Mouse (Mus musculus) G1E (cell line): ENCODE measurements around the gene Nectin2. TPM values are rescaled to one million over a fixed set of nuclear protein-coding genes. Genes with fewer than 3 reads are reported as not detected.

ENCODE experiments used
- ATAC-seq: 2 replicates; pipeline ENCODE4 v1.8.0; 2016; ENCODE audit warnings: mild to moderate bottlenecking; ENCODE audit not compliant: insufficient number of reproducible peaks, poor library complexity, low FRiP score, severe bottlenecking; ENCODE audit errors: extremely low read depth
- DNase-seq: peaks from one replicate; pipeline ENCODE4 v3.0.0; 2012; ENCODE audit warnings: low spot score
- H3K27me3 ChIP-seq: 2 replicates; pipeline ENCODE4 v1.6.1; 2012; ENCODE audit warnings: mild to moderate bottlenecking, low read length, inconsistent platforms; ENCODE audit not compliant: insufficient read depth
- H3K36me3 ChIP-seq: replicated peaks from 2 replicates; pipeline ENCODE3; 2012; ENCODE audit warnings: mild to moderate bottlenecking, inconsistent platforms
- H3K4me1 ChIP-seq: 2 replicates; pipeline ENCODE4 v1.6.1; 2012; ENCODE audit warnings: low read depth, low read length, inconsistent platforms, mixed read lengths; ENCODE audit not compliant: insufficient read depth
- H3K4me3 ChIP-seq: 2 replicates; pipeline ENCODE4 v1.5.1; 2012; ENCODE audit warnings: low read depth, mild to moderate bottlenecking, inconsistent platforms, low read length, moderate library complexity, mixed read lengths
- H3K9me3 ChIP-seq: replicated peaks from 2 replicates; pipeline ENCODE4 v1.6.1; 2012; ENCODE audit warnings: inconsistent platforms
- CTCF ChIP-seq: IDR thresholded peaks from 2 replicates; pipeline ENCODE4 v1.5.1; 2012; ENCODE audit warnings: low read depth, low read length, inconsistent platforms, mixed read lengths
- GATA1 ChIP-seq: IDR thresholded peaks from 2 replicates; pipeline ENCODE4 v1.6.1; 2012; ENCODE audit warnings: borderline replicate concordance, low read length, inconsistent platforms, mixed read lengths
- GATA2 ChIP-seq: IDR thresholded peaks from 2 replicates; pipeline ENCODE4 v1.6.1; 2012; ENCODE audit warnings: low read depth, low read length, inconsistent platforms, borderline replicate concordance
- POLR2AphosphoS5 ChIP-seq: IDR thresholded peaks from 2 replicates; pipeline ENCODE4 v1.6.1; 2012; ENCODE audit warnings: low read depth, low read length, inconsistent platforms; ENCODE audit not compliant: insufficient replicate concordance
- TAL1 ChIP-seq: conservative IDR thresholded peaks from 2 replicates; pipeline ENCODE4 v1.6.1; 2012; ENCODE audit warnings: low read depth, low read length, inconsistent platforms, mixed read lengths
- polyA plus RNA-seq: library from polyadenylated mRNA; stranded (reverse); fragments of >175 nt; gene quantifications from 2 replicates; pipeline ENCODE4 v1.2.3, GENCODE M21; 2012
- total RNA-seq, 2 experiments: library from RNA; stranded (forward) in 1 of 2; stranded (reverse) in 1 of 2; fragments of 200-1000 nt in 1 of 2; fragments of >200 nt in 1 of 2; fragmentation: Nextera tagmentation in 1 of 2; gene quantifications; 2 replicates each; pipeline ENCODE4 v1.2.3; 2014 to 2017

The Nectin2 gene
- total and polyA plus RNA-seq, 3 experiments: 9.7 to 34.9 (median 17.2) TPM

GRCm38 (mm10) chr7:19740269-19740668 is 10.0 kb downstream of the Nectin2 start:
- Histone ChIP-seq H3K27me3 (no peaks in the 10 kb centered on the region), H3K4me1 (peaks cover 79% of the 10 kb centered on the region), H3K9me3 (no peaks in the 10 kb centered on the region), H3K4me3 (no peak overlapping the region), H3K36me3 (peaks cover 76% of the 10 kb centered on the region)
- no peak for TF ChIP-seq POLR2AphosphoS5
- TF ChIP-seq GATA1: no peak
- no peak for TF ChIP-seq TAL1
- TF ChIP-seq CTCF: 0 out of 2 replicates have a peak, but pooled peaks have one; percentile 13
- no peak for TF ChIP-seq GATA2
- DNase-seq: no peak
- no peak for ATAC-seq

GRCm38 (mm10) chr7:19738771-19739170 is 11.5 kb downstream of the Nectin2 start:
- Histone ChIP-seq H3K36me3 (peaks cover 76% of the 10 kb centered on the region), H3K4me3 (no peak overlapping the region), H3K4me1 (peaks cover 66% of the 10 kb centered on the region), H3K27me3 (no peaks in the 10 kb centered on the region), H3K9me3 (no peaks in the 10 kb centered on the region)
- no peak for ATAC-seq
- TF ChIP-seq CTCF: no peak
- TF ChIP-seq POLR2AphosphoS5: no peak
- no peak for TF ChIP-seq GATA2
- DNase-seq: no peak

- DNase-seq (peak; percentile 70), ATAC-seq (peak; percentile 91)
- TF ChIP-seq CTCF: no peak
- no peak for TF ChIP-seq GATA2
- no peak for TF ChIP-seq POLR2AphosphoS5
- TF ChIP-seq TAL1: peak; percentile 51
- TF ChIP-seq GATA1: no peak
- H3K4me3 ChIP-seq: peak overlapping the region; percentile 53; the same call in 1 of the 2 replicates
- no peaks in the 10 kb centered on the region for H3K27me3 ChIP-seq
- H3K9me3 ChIP-seq: no peaks in the 10 kb centered on the region
- H3K4me1 ChIP-seq: peaks cover 50% of the 10 kb centered on the region
- peaks cover 75% of the 10 kb centered on the region for H3K36me3 ChIP-seq
These were observed 13.8 kb downstream of the Nectin2 start for GRCm38 (mm10) chr7:19736389-19737057.

- no peak for DNase-seq
- Histone ChIP-seq H3K4me3 (no peak overlapping the region), H3K4me1 (peaks cover 34% of the 10 kb centered on the region), H3K9me3 (no peaks in the 10 kb centered on the region), H3K27me3 (no peaks in the 10 kb centered on the region), H3K36me3 (peaks cover 82% of the 10 kb centered on the region)
- no peak for TF ChIP-seq TAL1
- no peak for TF ChIP-seq GATA2
- TF ChIP-seq GATA1: no peak
- TF ChIP-seq POLR2AphosphoS5: no peak
- TF ChIP-seq CTCF: no peak
- ATAC-seq: no peak
These were observed 16.1 kb downstream of the Nectin2 start for GRCm38 (mm10) chr7:19734178-19734666.

- H3K36me3 ChIP-seq: peaks cover 93% of the 10 kb centered on the region
- H3K27me3 ChIP-seq: no peaks in the 10 kb centered on the region
- no peak for DNase-seq
- ATAC-seq: no peak
- no peak overlapping the region for H3K4me3 ChIP-seq
- no peak for TF ChIP-seq TAL1
- TF ChIP-seq GATA1: no peak
- TF ChIP-seq POLR2AphosphoS5: no peak
- no peak for TF ChIP-seq CTCF
- no peak for TF ChIP-seq GATA2
- H3K9me3 ChIP-seq: no peaks in the 10 kb centered on the region
- peaks cover 12% of the 10 kb centered on the region for H3K4me1 ChIP-seq
These were observed 23.7 kb downstream of the Nectin2 start for GRCm38 (mm10) chr7:19726541-19726940.

- TF ChIP-seq CTCF: no peak
- no peak for TF ChIP-seq POLR2AphosphoS5
- no peak for TF ChIP-seq GATA2
- no peak for TF ChIP-seq TAL1
- no peak for TF ChIP-seq GATA1
- no peaks in the 10 kb centered on the region for H3K9me3 ChIP-seq
- H3K4me1 ChIP-seq: peaks cover 15% of the 10 kb centered on the region
- ATAC-seq (no peak), DNase-seq (no peak)
- no peaks in the 10 kb centered on the region for H3K27me3 ChIP-seq
- H3K4me3 ChIP-seq: no peak overlapping the region
- peaks cover 78% of the 10 kb centered on the region for H3K36me3 ChIP-seq
These were observed 26.1 kb downstream of the Nectin2 start for GRCm38 (mm10) chr7:19724167-19724566.
